Mouse (Mus musculus): ENCODE measurements around the gene Fam83f.

Fam83f gene

GRCm38 (mm10) chr15:80664444-80664843 is 7.2 kb upstream of the Fam83f start:
- in situ Hi-C loops (cut with MboI), result no loop called here

GRCm38 (mm10) chr15:80672810-80673209 is 1.2 kb downstream of the Fam83f start:
- in situ Hi-C loops (cut with MboI), result no loop called here

GRCm38 (mm10) chr15:80673337-80674095 is 1.9 kb downstream of the Fam83f start:
- in situ Hi-C loops (cut with MboI), result no loop called here

GRCm38 (mm10) chr15:80674700-80675099 is 3.1 kb downstream of the Fam83f start:
- in situ Hi-C loops (cut with MboI), result no loop called here

GRCm38 (mm10) chr15:80679515-80680215 is 8.0 kb downstream of the Fam83f start:
- in situ Hi-C loops (cut with MboI), result no loop called here

- in situ Hi-C loops (cut with MboI), result no loop called here
Measured at GRCm38 (mm10) chr15:80680347-80681030, 8.8 kb downstream of the Fam83f start.

GRCm38 (mm10) chr15:80681466-80681881 is 9.8 kb downstream of the Fam83f start:
- in situ Hi-C loops (cut with MboI), result no loop called here

- in situ Hi-C loops (cut with MboI), result no loop called here
Measured at GRCm38 (mm10) chr15:80682343-80682742, 10.7 kb downstream of the Fam83f start.

- in situ Hi-C loops (cut with MboI), result no loop called here
Measured at GRCm38 (mm10) chr15:80683151-80683550, 11.5 kb downstream of the Fam83f start.

- in situ Hi-C loops (cut with MboI), result no loop called here
Measured at GRCm38 (mm10) chr15:80683990-80684389, 12.3 kb downstream of the Fam83f start.

GRCm38 (mm10) chr15:80684786-80685602 is 13.3 kb downstream of the Fam83f start:
- in situ Hi-C loops (cut with MboI), result no loop called here

GRCm38 (mm10) chr15:80685603-80685895 is 13.9 kb downstream of the Fam83f start:
- in situ Hi-C loops (cut with MboI), result no loop called here

GRCm38 (mm10) chr15:80688536-80688935 is 16.9 kb downstream of the Fam83f start:
- in situ Hi-C loops (cut with MboI), result no loop called here

- in situ Hi-C loops (cut with MboI), result no loop called here
Measured at GRCm38 (mm10) chr15:80693492-80693891, 21.8 kb downstream of the Fam83f start.

- in situ Hi-C loops (cut with MboI), result no loop called here
Measured at GRCm38 (mm10) chr15:80694125-80694910, 22.7 kb downstream of the Fam83f start.

- in situ Hi-C loops (cut with MboI), result loop anchor here (5.0 kb wide), 1 partner anchor 65 kb away; no protein-coding TSS in a partner anchor
Measured at GRCm38 (mm10) chr15:80697564-80697963, 25.9 kb downstream of the Fam83f start.

GRCm38 (mm10) chr15:80701481-80702257 is 30.0 kb downstream of the Fam83f start:
- in situ Hi-C loops (cut with MboI), result no loop called here

- in situ Hi-C loops (cut with MboI), result no loop called here
Measured at GRCm38 (mm10) chr15:80702910-80703309, 31.3 kb downstream of the Fam83f start.

GRCm38 (mm10) chr15:80703495-80703894 is 31.8 kb downstream of the Fam83f start:
- in situ Hi-C loops (cut with MboI), result no loop called here

GRCm38 (mm10) chr15:80704267-80704666 is 32.6 kb downstream of the Fam83f start:
- in situ Hi-C loops (cut with MboI), result no loop called here

All from mature B cell (primary cell).